Mouse (Mus musculus) heart, postnatal 25 days (tissue): ENCODE measurements around the gene Ass1. TPM values are rescaled to one million over a fixed set of nuclear protein-coding genes. Genes with fewer than 3 reads are reported as not detected.
A peak's percentile ranks its signal among the peaks of the same experiment; 100 is the strongest.

Source experiments
- DNase-seq: peaks from one replicate; pipeline ENCODE4 v3.0.0; 2022; ENCODE audit warnings: low spot score
- intact Hi-C: fragments of 180-260 bp; cut with DNase I; formaldehyde crosslinking; loops from one replicate; pipeline ENCODE4 v1.15.1; 2025
- total RNA-seq, 2 experiments: library from RNA; stranded (reverse); gene quantifications; 2 replicates each; pipeline ENCODE4 v1.2.3; 2021

Gene Ass1
- 1 to 10 TPM; 4.3 to 4.4 TPM for total RNA-seq

- DNase-seq = peak; percentile 60
- intact Hi-C loops = no loop called here
Observed at GRCm38 (mm10) chr2:31469931-31470682, at the start of gene Ass1. Ass1 (plus strand) TSS chr2:31470207.

GRCm38 (mm10) chr2:31420914-31421313 lies 49.1 kb upstream of the Ass1 start:
- DNase-seq = no peak
- intact Hi-C loops = no loop called here

- DNase-seq = no peak
- intact Hi-C loops = no loop called here
Observed at GRCm38 (mm10) chr2:31422576-31422975, 47.4 kb upstream of the Ass1 start.

GRCm38 (mm10) chr2:31431477-31431876 lies 38.5 kb upstream of the Ass1 start:
- no peak for DNase-seq
- intact Hi-C loops = no loop called here

GRCm38 (mm10) chr2:31434746-31435145 lies 35.3 kb upstream of the Ass1 start:
- no peak for DNase-seq
- intact Hi-C loops = loop anchor here (1.0 kb wide), 1 partner anchor 39 kb away; no protein-coding TSS in a partner anchor

GRCm38 (mm10) chr2:31435567-31435966 lies 34.4 kb upstream of the Ass1 start:
- intact Hi-C loops = loop anchor here (1.0 kb wide), 1 partner anchor 38 kb away; no protein-coding TSS in a partner anchor

GRCm38 (mm10) chr2:31437480-31438245 lies 32.3 kb upstream of the Ass1 start:
- intact Hi-C loops = no loop called here
- DNase-seq = no peak

More at GRCm38 (mm10) chr2:31435567-31435966, 34.4 kb upstream of the Ass1 start:
- no peak for DNase-seq

GRCm38 (mm10) chr2:31439576-31439975 lies 30.4 kb upstream of the Ass1 start:
- DNase-seq = no peak
- intact Hi-C loops = no loop called here

GRCm38 (mm10) chr2:31442480-31443160 lies 27.4 kb upstream of the Ass1 start:
- intact Hi-C loops = no loop called here
- no peak for DNase-seq

- intact Hi-C loops = no loop called here
- no peak for DNase-seq
Observed at GRCm38 (mm10) chr2:31446036-31446435, 24.0 kb upstream of the Ass1 start.

GRCm38 (mm10) chr2:31446456-31446855 lies 23.6 kb upstream of the Ass1 start:
- intact Hi-C loops = no loop called here
- DNase-seq = no peak

GRCm38 (mm10) chr2:31447536-31447935 lies 22.5 kb upstream of the Ass1 start:
- intact Hi-C loops = no loop called here
- DNase-seq = no peak

GRCm38 (mm10) chr2:31448756-31449440 lies 21.1 kb upstream of the Ass1 start:
- DNase-seq = no peak
- intact Hi-C loops = no loop called here

GRCm38 (mm10) chr2:31449441-31449815 lies 20.6 kb upstream of the Ass1 start:
- DNase-seq = no peak
- intact Hi-C loops = no loop called here

GRCm38 (mm10) chr2:31449902-31450301 lies 20.1 kb upstream of the Ass1 start:
- DNase-seq = no peak
- intact Hi-C loops = no loop called here

GRCm38 (mm10) chr2:31450661-31451060 lies 19.3 kb upstream of the Ass1 start:
- intact Hi-C loops = no loop called here
- DNase-seq = no peak

GRCm38 (mm10) chr2:31451530-31451929 lies 18.5 kb upstream of the Ass1 start:
- intact Hi-C loops = no loop called here
- no peak for DNase-seq

- intact Hi-C loops = no loop called here
- DNase-seq = no peak
Observed at GRCm38 (mm10) chr2:31453011-31453410, 17.0 kb upstream of the Ass1 start.

GRCm38 (mm10) chr2:31453559-31454177 lies 16.3 kb upstream of the Ass1 start:
- DNase-seq = no peak
- intact Hi-C loops = no loop called here

- DNase-seq = no peak
- intact Hi-C loops = no loop called here
Observed at GRCm38 (mm10) chr2:31454280-31454679, 15.7 kb upstream of the Ass1 start.
